Mouse (Mus musculus): ENCODE data around the gene D1Ertd622e. TPM values are rescaled to one million over a fixed set of nuclear protein-coding genes. Genes with fewer than 3 reads are reported as not detected.

D1Ertd622e gene
- polyA plus RNA-seq, 1 experiment from 2014 or later = 41.2 TPM

GRCm38 (mm10) chr1:97662324-97662723, 450 bp upstream of the D1Ertd622e start:
- peaks cover 35% of the 10 kb centered on the region for H3K4me1 ChIP-seq (replicated peaks)
- no peaks in the 10 kb centered on the region for H3K27me3 ChIP-seq
- ATAC-seq (ENCODE audit: low read depth) = no peak
- peak overlapping the region; percentile 92 for H3K9ac ChIP-seq
- peak overlapping the region; percentile 69 for H3K4me2 ChIP-seq
- 20% methylated on average over 7 of the region's 7 CpGs for WGBS
- peak overlapping the region; percentile 99 for H3K27ac ChIP-seq (replicated peaks)
- H3K9me3 ChIP-seq = no peaks in the 10 kb centered on the region
- peak overlapping the region; percentile 86 for H3K4me3 ChIP-seq
- H3K36me3 ChIP-seq = no peaks in the 10 kb centered on the region

GRCm38 (mm10) chr1:97660687-97661405, 1.0 kb downstream of the D1Ertd622e start:
- peak overlapping the region; percentile 92 for H3K9ac ChIP-seq
- H3K4me1 ChIP-seq (replicated peaks) = peaks cover 48% of the 10 kb centered on the region
- H3K4me2 ChIP-seq = peak overlapping the region; percentile 69
- peak overlapping the region; percentile 99 for H3K27ac ChIP-seq (replicated peaks)
- H3K4me3 ChIP-seq = peak overlapping the region; percentile 86
- H3K36me3 ChIP-seq = no peaks in the 10 kb centered on the region
- no peaks in the 10 kb centered on the region for H3K9me3 ChIP-seq
- under 1% methylated on average over 78 of the region's 93 CpGs for WGBS
- peak; percentile 17 for ATAC-seq (ENCODE audit: low read depth)
- H3K27me3 ChIP-seq = no peaks in the 10 kb centered on the region

DNA sequence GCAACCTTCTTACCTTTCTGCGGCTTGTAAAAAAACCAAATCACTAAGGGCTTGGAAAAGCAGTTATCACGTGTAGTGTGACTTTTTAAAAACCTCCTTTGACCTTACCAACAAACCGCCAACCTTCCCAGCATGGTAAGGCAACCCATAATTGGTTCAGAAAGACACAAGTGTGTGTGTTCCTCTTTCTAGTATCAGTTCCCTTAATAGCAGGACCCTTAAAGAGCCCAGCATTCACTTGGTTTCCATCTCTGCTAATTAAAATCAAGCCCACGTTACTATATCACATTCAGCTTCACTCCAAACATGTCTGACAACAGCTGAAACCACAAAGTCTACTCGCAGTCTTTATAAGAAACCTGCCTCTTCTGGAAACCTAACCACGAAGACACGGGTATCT, 2.5 kb downstream of the D1Ertd622e start:
- H3K4me1 ChIP-seq (replicated peaks) = peaks cover 63% of the 10 kb centered on the region
- WGBS = 55% methylated on average over 7 of the region's 7 CpGs

DNA sequence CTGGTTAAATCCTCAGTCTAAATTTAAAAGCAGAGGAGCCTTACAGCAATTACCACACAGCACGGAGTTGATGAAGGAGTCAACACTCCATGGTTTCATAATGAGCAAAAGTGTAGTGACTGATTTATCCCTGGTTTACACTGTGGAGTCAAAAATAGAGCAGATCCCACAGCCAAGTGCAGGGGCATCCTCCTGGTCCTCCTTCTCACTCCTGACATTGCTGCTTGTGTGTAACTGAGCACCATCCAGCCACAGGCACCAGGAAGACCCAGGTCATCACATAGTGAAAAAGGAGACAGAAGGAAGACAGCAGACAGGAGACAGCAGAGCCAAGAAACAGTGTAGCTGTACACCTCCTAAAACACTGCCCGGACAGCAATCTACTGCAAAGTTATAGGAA, 4.1 kb downstream of the D1Ertd622e start:
- H3K36me3 ChIP-seq = no peaks in the 10 kb centered on the region
- H3K4me3 ChIP-seq = no peak overlapping the region
- peaks cover 74% of the 10 kb centered on the region for H3K4me1 ChIP-seq (replicated peaks)
- H3K27ac ChIP-seq (replicated peaks) = no peak overlapping the region
- H3K4me2 ChIP-seq = peak overlapping the region; percentile 9; the same call in 1 of the 2 replicates
- H3K9me3 ChIP-seq = no peaks in the 10 kb centered on the region
- H3K9ac ChIP-seq = peak overlapping the region; percentile 31; the same call in 1 of the 2 replicates
- 76% methylated on average over 2 of the region's 2 CpGs for WGBS
- no peak for ATAC-seq (ENCODE audit: low read depth)
- H3K27me3 ChIP-seq = no peaks in the 10 kb centered on the region

More for the DNA sequence above, 2.5 kb downstream of the D1Ertd622e start:
- ATAC-seq (ENCODE audit: low read depth) = no peak
- Histone ChIP-seq H3K27ac (replicated peaks) (no peak overlapping the region), H3K36me3 (no peaks in the 10 kb centered on the region), H3K4me3 (peak overlapping the region; percentile 86), H3K9me3 (no peaks in the 10 kb centered on the region), H3K4me2 (peak overlapping the region; percentile 69), H3K27me3 (no peaks in the 10 kb centered on the region), H3K9ac (peak overlapping the region; percentile 92)

- peaks cover 71% of the 10 kb centered on the region for H3K4me1 ChIP-seq (replicated peaks)
- no peak for ATAC-seq (ENCODE audit: low read depth)
These were observed 4.7 kb downstream of the D1Ertd622e start for GRCm38 (mm10) chr1:97657201-97657600.

DNA sequence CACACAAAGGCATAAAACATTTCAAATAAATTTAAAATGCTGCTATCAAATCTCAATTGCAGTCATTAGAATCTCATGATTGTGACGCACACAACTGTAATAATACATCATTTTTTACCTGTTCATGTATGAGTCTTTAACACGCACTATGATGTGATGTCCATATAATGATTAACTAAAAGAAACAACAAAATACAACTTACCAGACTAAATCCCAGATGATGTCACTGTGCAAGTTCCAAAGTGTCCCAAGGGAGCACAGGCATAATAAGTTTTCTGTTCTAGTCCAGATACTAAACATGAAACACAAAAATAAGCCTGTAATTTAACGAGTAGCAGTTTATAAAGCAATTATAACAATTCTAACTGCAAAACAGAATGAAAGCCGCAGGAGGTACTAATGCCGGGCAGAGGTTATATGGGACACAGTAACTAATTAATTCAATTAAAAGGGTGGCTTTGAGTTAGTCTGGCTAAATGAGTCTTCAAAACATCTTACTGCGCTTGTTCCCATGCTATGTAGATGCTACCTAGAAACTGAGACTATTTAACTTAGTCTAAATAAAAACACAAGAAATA, 7.4 kb downstream of the D1Ertd622e start:
- no peaks in the 10 kb centered on the region for H3K36me3 ChIP-seq
- ATAC-seq (ENCODE audit: low read depth) = no peak

More at GRCm38 (mm10) chr1:97657201-97657600, 4.7 kb downstream of the D1Ertd622e start:
- Histone ChIP-seq H3K9ac (no peak overlapping the region), H3K4me3 (no peak overlapping the region), H3K27me3 (no peaks in the 10 kb centered on the region), H3K36me3 (no peaks in the 10 kb centered on the region), H3K4me2 (no peak overlapping the region), H3K27ac (replicated peaks) (no peak overlapping the region), H3K9me3 (no peaks in the 10 kb centered on the region)
- WGBS = 73% methylated on average over 2 of the region's 2 CpGs

GRCm38 (mm10) chr1:97650553-97651123, 11.2 kb downstream of the D1Ertd622e start:
- 93% methylated on average over 3 of the region's 3 CpGs for WGBS
- Histone ChIP-seq H3K9ac (no peak overlapping the region), H3K9me3 (no peaks in the 10 kb centered on the region), H3K27me3 (no peaks in the 10 kb centered on the region), H3K4me3 (no peak overlapping the region), H3K4me2 (no peak overlapping the region), H3K4me1 (replicated peaks) (peaks cover 30% of the 10 kb centered on the region), H3K36me3 (peaks cover 8% of the 10 kb centered on the region), H3K27ac (replicated peaks) (no peak overlapping the region)
- no peak for ATAC-seq (ENCODE audit: low read depth)

More for the DNA sequence above, 7.4 kb downstream of the D1Ertd622e start:
- Histone ChIP-seq H3K27me3 (no peaks in the 10 kb centered on the region), H3K4me3 (no peak overlapping the region), H3K4me1 (replicated peaks) (peaks cover 65% of the 10 kb centered on the region), H3K4me2 (no peak overlapping the region), H3K9ac (no peak overlapping the region), H3K27ac (replicated peaks) (no peak overlapping the region), H3K9me3 (no peaks in the 10 kb centered on the region)
- WGBS = 77% methylated on average over 6 of the region's 6 CpGs

GRCm38 (mm10) chr1:97650072-97650471, 11.8 kb downstream of the D1Ertd622e start:
- no peak for ATAC-seq (ENCODE audit: low read depth)

DNA sequence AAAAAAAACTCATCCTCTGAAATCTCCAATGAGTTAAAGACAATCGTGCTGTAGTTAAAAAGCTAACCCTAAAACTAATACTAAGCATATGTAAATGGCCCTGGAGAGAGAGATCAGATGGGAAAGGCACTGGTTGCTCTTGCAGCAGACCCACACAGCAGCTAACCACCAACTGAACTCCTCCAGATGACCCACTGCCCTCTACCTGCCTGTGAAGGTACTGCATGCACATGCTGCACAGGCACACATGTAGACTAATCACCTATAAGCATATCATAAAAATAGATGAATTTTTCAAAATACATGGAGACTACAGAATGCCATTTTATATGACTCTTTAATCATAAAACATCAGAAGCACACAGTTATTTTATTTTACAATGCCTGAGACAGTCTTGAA, 14.8 kb downstream of the D1Ertd622e start:
- Histone ChIP-seq H3K27me3 (no peaks in the 10 kb centered on the region), H3K4me3 (no peak overlapping the region)
- no peak for ATAC-seq (ENCODE audit: low read depth)

More at GRCm38 (mm10) chr1:97650072-97650471, 11.8 kb downstream of the D1Ertd622e start:
- 63% methylated on average over 6 of the region's 6 CpGs for WGBS
- no peak overlapping the region for H3K4me3 ChIP-seq
- H3K4me2 ChIP-seq = no peak overlapping the region
- H3K27ac ChIP-seq (replicated peaks) = no peak overlapping the region
- no peaks in the 10 kb centered on the region for H3K9me3 ChIP-seq
- H3K4me1 ChIP-seq (replicated peaks) = peaks cover 24% of the 10 kb centered on the region
- no peak overlapping the region for H3K9ac ChIP-seq
- H3K36me3 ChIP-seq = peaks cover 13% of the 10 kb centered on the region
- no peaks in the 10 kb centered on the region for H3K27me3 ChIP-seq

GRCm38 (mm10) chr1:97634104-97634503, 27.8 kb downstream of the D1Ertd622e start:
- Histone ChIP-seq H3K9ac (no peak overlapping the region), H3K4me3 (no peak overlapping the region), H3K36me3 (peaks cover 9% of the 10 kb centered on the region), H3K4me1 (replicated peaks) (peaks cover 11% of the 10 kb centered on the region), H3K4me2 (no peak overlapping the region), H3K27ac (replicated peaks) (no peak overlapping the region), H3K27me3 (no peaks in the 10 kb centered on the region), H3K9me3 (no peaks in the 10 kb centered on the region)
- ATAC-seq (ENCODE audit: low read depth) = no peak
- WGBS = 88% methylated on average over 8 of the region's 8 CpGs

More for the DNA sequence above, 14.8 kb downstream of the D1Ertd622e start:
- no peaks in the 10 kb centered on the region for H3K9me3 ChIP-seq
- H3K9ac ChIP-seq = no peak overlapping the region
- peaks cover 24% of the 10 kb centered on the region for H3K36me3 ChIP-seq
- H3K4me2 ChIP-seq = no peak overlapping the region
- H3K27ac ChIP-seq (replicated peaks) = no peak overlapping the region
- H3K4me1 ChIP-seq (replicated peaks) = peaks cover 5% of the 10 kb centered on the region
- WGBS = 96% methylated on average over 1 of the region's 1 CpGs

DNA sequence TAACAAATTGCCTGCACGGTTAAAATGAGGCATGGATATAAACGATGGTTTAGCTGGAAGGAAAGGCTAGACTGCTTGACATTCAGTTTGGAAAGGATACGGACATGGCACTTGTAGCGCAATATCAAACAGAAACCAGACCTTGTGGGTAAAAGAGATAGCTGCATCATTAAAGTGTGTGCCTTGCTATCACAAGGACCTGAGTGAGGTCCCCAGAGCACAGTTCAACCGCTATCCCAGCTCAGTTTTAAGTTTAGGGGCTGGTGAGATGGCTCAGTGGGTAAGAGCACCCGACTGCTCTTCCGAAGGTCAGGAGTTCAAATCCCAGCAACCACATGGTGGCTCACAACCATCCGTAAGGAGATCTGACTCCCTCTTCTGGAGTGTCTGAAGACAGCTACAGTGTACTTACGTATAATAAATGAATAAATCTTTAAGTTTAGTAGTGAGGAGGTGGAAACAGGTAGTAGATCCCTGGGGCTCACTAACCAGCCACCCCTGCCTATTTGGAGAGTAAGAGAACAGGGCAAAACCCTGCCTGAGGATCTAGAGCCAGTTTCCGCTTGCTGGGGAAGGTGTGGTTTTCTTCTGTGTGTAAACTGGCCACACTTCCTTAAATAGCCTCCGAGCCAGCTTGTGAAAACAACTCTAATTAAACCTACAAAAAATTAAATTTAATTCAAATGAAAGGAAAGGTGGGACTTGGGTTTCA, 29.2 kb downstream of the D1Ertd622e start:
- no peaks in the 10 kb centered on the region for H3K27me3 ChIP-seq
- no peaks in the 10 kb centered on the region for H3K36me3 ChIP-seq
- H3K4me3 ChIP-seq = no peak overlapping the region
- no peak for ATAC-seq (ENCODE audit: low read depth)
- no peak overlapping the region for H3K4me2 ChIP-seq
- H3K9ac ChIP-seq = no peak overlapping the region
- 87% methylated on average over 11 of the region's 11 CpGs for WGBS
- H3K9me3 ChIP-seq = no peaks in the 10 kb centered on the region
- H3K27ac ChIP-seq (replicated peaks) = no peak overlapping the region
- H3K4me1 ChIP-seq (replicated peaks) = peaks cover 19% of the 10 kb centered on the region
